Mouse (Mus musculus): Measurements from ENCODE around the gene Rassf2. TPM values are rescaled to one million over a fixed set of nuclear protein-coding genes. Genes with fewer than 3 reads are reported as not detected.

Gene Rassf2
- polyA plus RNA-seq, 1 experiment from 2014 or later, result 27.4 TPM

- Histone ChIP-seq H3K4me2 (ENCODE audit: low read length) (no peak overlapping the region), H3K9me3 (ENCODE audit: control insufficient read depth, low read length) (no peaks in the 10 kb centered on the region), H3K36me3 (ENCODE audit: control insufficient read depth, insufficient read depth) (peaks cover 18% of the 10 kb centered on the region), H3K27ac (ENCODE audit: low read length) (no peak overlapping the region), H3K27me3 (replicated peaks; ENCODE audit: control insufficient read depth, insufficient read depth, low read length) (no peaks in the 10 kb centered on the region), H3K4me3 (replicated peaks; ENCODE audit: low read length) (no peak overlapping the region), H3K4me1 (replicated peaks; ENCODE audit: control insufficient read depth, insufficient read depth, low read length) (peaks cover 7% of the 10 kb centered on the region), H3K9ac (replicated peaks; ENCODE audit: low read depth, low read length) (no peak overlapping the region)
- 18% methylated on average over 5 of the region's 5 CpGs for WGBS
- ATAC-seq, result no peak
Observed at GRCm38 (mm10) chr2:131997356-131997755, 32.7 kb downstream of the Rassf2 start.

GRCm38 (mm10) chr2:131996369-131996768 lies 33.7 kb downstream of the Rassf2 start:
- Histone ChIP-seq H3K4me2 (ENCODE audit: low read length) (no peak overlapping the region), H3K4me3 (replicated peaks; ENCODE audit: low read length) (no peak overlapping the region), H3K9ac (replicated peaks; ENCODE audit: low read depth, low read length) (no peak overlapping the region), H3K4me1 (replicated peaks; ENCODE audit: control insufficient read depth, insufficient read depth, low read length) (peaks cover 7% of the 10 kb centered on the region), H3K9me3 (ENCODE audit: control insufficient read depth, low read length) (no peaks in the 10 kb centered on the region), H3K27me3 (replicated peaks; ENCODE audit: control insufficient read depth, insufficient read depth, low read length) (no peaks in the 10 kb centered on the region), H3K27ac (ENCODE audit: low read length) (no peak overlapping the region), H3K36me3 (ENCODE audit: control insufficient read depth, insufficient read depth) (peaks cover 15% of the 10 kb centered on the region)
- 91% methylated on average over 7 of the region's 7 CpGs for WGBS
- ATAC-seq, result no peak

GRCm38 (mm10) chr2:131995742-131996141 lies 34.3 kb downstream of the Rassf2 start:
- Histone ChIP-seq H3K4me2 (ENCODE audit: low read length) (no peak overlapping the region), H3K4me1 (replicated peaks; ENCODE audit: control insufficient read depth, insufficient read depth, low read length) (peaks cover 7% of the 10 kb centered on the region), H3K27me3 (replicated peaks; ENCODE audit: control insufficient read depth, insufficient read depth, low read length) (no peaks in the 10 kb centered on the region), H3K27ac (ENCODE audit: low read length) (no peak overlapping the region), H3K9ac (replicated peaks; ENCODE audit: low read depth, low read length) (no peak overlapping the region), H3K9me3 (ENCODE audit: control insufficient read depth, low read length) (no peaks in the 10 kb centered on the region), H3K4me3 (replicated peaks; ENCODE audit: low read length) (no peak overlapping the region), H3K36me3 (ENCODE audit: control insufficient read depth, insufficient read depth) (peaks cover 15% of the 10 kb centered on the region)
- 91% methylated on average over 12 of the region's 12 CpGs for WGBS
- ATAC-seq, result no peak

- Histone ChIP-seq H3K27me3 (replicated peaks; ENCODE audit: control insufficient read depth, insufficient read depth, low read length) (no peaks in the 10 kb centered on the region), H3K27ac (ENCODE audit: low read length) (no peak overlapping the region), H3K9ac (replicated peaks; ENCODE audit: low read depth, low read length) (no peak overlapping the region), H3K4me3 (replicated peaks; ENCODE audit: low read length) (no peak overlapping the region), H3K4me1 (replicated peaks; ENCODE audit: control insufficient read depth, insufficient read depth, low read length) (peaks cover 7% of the 10 kb centered on the region), H3K4me2 (ENCODE audit: low read length) (no peak overlapping the region), H3K36me3 (ENCODE audit: control insufficient read depth, insufficient read depth) (peaks cover 15% of the 10 kb centered on the region), H3K9me3 (ENCODE audit: control insufficient read depth, low read length) (no peaks in the 10 kb centered on the region)
- no peak for ATAC-seq
- 95% methylated on average over 6 of the region's 6 CpGs for WGBS
Observed at GRCm38 (mm10) chr2:131994971-131995370, 35.1 kb downstream of the Rassf2 start.

- Histone ChIP-seq H3K36me3 (ENCODE audit: control insufficient read depth, insufficient read depth) (peaks cover 15% of the 10 kb centered on the region), H3K4me1 (replicated peaks; ENCODE audit: control insufficient read depth, insufficient read depth, low read length) (peaks cover 7% of the 10 kb centered on the region), H3K27me3 (replicated peaks; ENCODE audit: control insufficient read depth, insufficient read depth, low read length) (no peaks in the 10 kb centered on the region), H3K9ac (replicated peaks; ENCODE audit: low read depth, low read length) (no peak overlapping the region), H3K9me3 (ENCODE audit: control insufficient read depth, low read length) (no peaks in the 10 kb centered on the region), H3K4me2 (ENCODE audit: low read length) (no peak overlapping the region), H3K4me3 (replicated peaks; ENCODE audit: low read length) (no peak overlapping the region), H3K27ac (ENCODE audit: low read length) (no peak overlapping the region)
- ATAC-seq, result peak; percentile 87
- 14% methylated on average over 14 of the region's 14 CpGs for WGBS
Observed at GRCm38 (mm10) chr2:131993563-131994088, 36.4 kb downstream of the Rassf2 start.

GRCm38 (mm10) chr2:131993151-131993550 lies 36.9 kb downstream of the Rassf2 start:
- no peaks in the 10 kb centered on the region for H3K9me3 ChIP-seq (ENCODE audit: control insufficient read depth, low read length)
- H3K4me2 ChIP-seq (ENCODE audit: low read length), result no peak overlapping the region
- no peak overlapping the region for H3K4me3 ChIP-seq (replicated peaks; ENCODE audit: low read length)
- ATAC-seq, result no peak
- H3K36me3 ChIP-seq (ENCODE audit: control insufficient read depth, insufficient read depth), result peaks cover 13% of the 10 kb centered on the region
- no peak overlapping the region for H3K9ac ChIP-seq (replicated peaks; ENCODE audit: low read depth, low read length)
- no peak overlapping the region for H3K27ac ChIP-seq (ENCODE audit: low read length)
- WGBS, result 59% methylated on average over 4 of the region's 4 CpGs
- H3K4me1 ChIP-seq (replicated peaks; ENCODE audit: control insufficient read depth, insufficient read depth, low read length), result peaks cover 7% of the 10 kb centered on the region
- no peaks in the 10 kb centered on the region for H3K27me3 ChIP-seq (replicated peaks; ENCODE audit: control insufficient read depth, insufficient read depth, low read length)

- Histone ChIP-seq H3K4me1 (replicated peaks; ENCODE audit: control insufficient read depth, insufficient read depth, low read length) (peaks cover 7% of the 10 kb centered on the region), H3K9ac (replicated peaks; ENCODE audit: low read depth, low read length) (no peak overlapping the region), H3K9me3 (ENCODE audit: control insufficient read depth, low read length) (no peaks in the 10 kb centered on the region), H3K4me2 (ENCODE audit: low read length) (no peak overlapping the region), H3K36me3 (ENCODE audit: control insufficient read depth, insufficient read depth) (0 out of 2 replicates have a peak, but pooled peaks cover 7% of the 10 kb centered on the region), H3K27me3 (replicated peaks; ENCODE audit: control insufficient read depth, insufficient read depth, low read length) (no peaks in the 10 kb centered on the region), H3K27ac (ENCODE audit: low read length) (no peak overlapping the region), H3K4me3 (replicated peaks; ENCODE audit: low read length) (no peak overlapping the region)
- no peak for ATAC-seq
- 86% methylated on average over 2 of the region's 2 CpGs for WGBS
Observed at GRCm38 (mm10) chr2:131992487-131992886, 37.6 kb downstream of the Rassf2 start.

- no peak for ATAC-seq
- WGBS, result 81% methylated on average over 2 of the region's 2 CpGs
- H3K27me3 ChIP-seq (replicated peaks; ENCODE audit: control insufficient read depth, insufficient read depth, low read length), result no peaks in the 10 kb centered on the region
- peaks cover 1% of the 10 kb centered on the region; the same call in 1 of the 2 replicates for H3K4me1 ChIP-seq (replicated peaks; ENCODE audit: control insufficient read depth, insufficient read depth, low read length)
- H3K4me3 ChIP-seq (replicated peaks; ENCODE audit: low read length), result no peak overlapping the region
- no peak overlapping the region for H3K4me2 ChIP-seq (ENCODE audit: low read length)
- no peaks in the 10 kb centered on the region for H3K9me3 ChIP-seq (ENCODE audit: control insufficient read depth, low read length)
- no peaks in the 10 kb centered on the region for H3K36me3 ChIP-seq (ENCODE audit: control insufficient read depth, insufficient read depth)
- no peak overlapping the region for H3K27ac ChIP-seq (ENCODE audit: low read length)
- no peak overlapping the region for H3K9ac ChIP-seq (replicated peaks; ENCODE audit: low read depth, low read length)
Observed at GRCm38 (mm10) chr2:131988550-131988949, 41.5 kb downstream of the Rassf2 start.

GRCm38 (mm10) chr2:131987950-131988349 lies 42.1 kb downstream of the Rassf2 start:
- 52% methylated on average over 3 of the region's 3 CpGs for WGBS
- no peak overlapping the region for H3K9ac ChIP-seq (replicated peaks; ENCODE audit: low read depth, low read length)
- no peak for ATAC-seq
- H3K9me3 ChIP-seq (ENCODE audit: control insufficient read depth, low read length), result no peaks in the 10 kb centered on the region
- no peak overlapping the region for H3K4me3 ChIP-seq (replicated peaks; ENCODE audit: low read length)
- no peaks in the 10 kb centered on the region for H3K4me1 ChIP-seq (replicated peaks; ENCODE audit: control insufficient read depth, insufficient read depth, low read length)
- no peak overlapping the region for H3K4me2 ChIP-seq (ENCODE audit: low read length)
- H3K27ac ChIP-seq (ENCODE audit: low read length), result no peak overlapping the region
- H3K36me3 ChIP-seq (ENCODE audit: control insufficient read depth, insufficient read depth), result no peaks in the 10 kb centered on the region
- H3K27me3 ChIP-seq (replicated peaks; ENCODE audit: control insufficient read depth, insufficient read depth, low read length), result no peaks in the 10 kb centered on the region

Data from forebrain, embryonic 16.5 days (tissue).